Mouse (Mus musculus) spleen, adult 2 months (tissue): ENCODE measurements at regions not wholly inside any gene's neighbourhood (a gene's known extent, or its start where the extent isn't known, plus 50 kb on each side); places are given as distances from the start of the nearest gene placed in this dataset.

ENCODE experiments used
- CTCF ChIP-seq: fragments of 200-500 bp; IDR thresholded peaks from 2 replicates; pipeline ENCODE4 v1.5.1; 2011; ENCODE audit warnings: mild to moderate bottlenecking, inconsistent platforms; ENCODE audit not compliant: insufficient read depth, insufficient read length, insufficient replicate concordance; ENCODE audit errors: extremely low read depth
- POLR2A ChIP-seq: fragments of 200-500 bp; IDR thresholded peaks from 2 replicates; pipeline ENCODE4 v1.6.1; 2011; ENCODE audit warnings: low read depth, low read length, inconsistent platforms

GRCm38 (mm10) chr2:50932936-50933335 is 216.0 kb downstream of the Rnd3 start:
- no peak for TF ChIP-seq POLR2A
- TF ChIP-seq CTCF: no peak
